In genomic region chr6:144781431-144782030, GRCm38 (mm10) we compare ENCODE assay signal across 8 mouse cellular contexts. TPM values are rescaled to one million over a fixed set of nuclear protein-coding genes. Genes with fewer than 3 reads are reported as not detected.
A peak's percentile ranks its signal among the peaks of the same experiment; 100 is the strongest.
DNase-seq lines count a peak whose midpoint lies in the region; ATAC-seq and TF ChIP-seq lines count a peak whose summit lies in the region.

TSS of gene Sox5 (minus strand) at chr6:144781977.

- intact Hi-C loops in heart, postnatal 14 days (cut with DNase I): loop anchor here (5.0 kb wide), 2 partner anchors 69 to 139 kb away; no protein-coding TSS in a partner anchor

- H3K27me3 ChIP-seq in forebrain, embryonic 16.5 days (replicated peaks; ENCODE audit: control insufficient read depth, insufficient read depth, low read length): no peaks in the 10 kb centered on the region
- peaks cover 36% of the 10 kb centered on the region for H3K27me3 ChIP-seq in liver, embryonic 15.5 days
- H3K27me3 ChIP-seq in neural tube, embryonic 11.5 days (ENCODE audit: control insufficient read depth, insufficient read depth, low read length): 0 out of 2 replicates have a peak, but pooled peaks cover 5% of the 10 kb centered on the region
- H3K27me3 ChIP-seq in testis, adult 2 months (ENCODE audit: control insufficient read depth, insufficient read depth, low read length): 0 out of 2 replicates have a peak, but pooled peaks cover 2% of the 10 kb centered on the region

- H3K4me1 ChIP-seq in bone marrow macrophage, adult 2 months (ENCODE audit: control insufficient read depth, insufficient read depth, low read length): no peaks in the 10 kb centered on the region
- peaks cover 18% of the 10 kb centered on the region for H3K4me1 ChIP-seq in forebrain, embryonic 16.5 days (replicated peaks; ENCODE audit: control insufficient read depth, insufficient read depth, low read length)
- 0 out of 2 replicates have a peak, but pooled peaks cover 6% of the 10 kb centered on the region for H3K4me1 ChIP-seq in liver, embryonic 15.5 days (replicated peaks)
- peaks cover 7% of the 10 kb centered on the region; the same call in 1 of the 2 replicates for H3K4me1 ChIP-seq in neural tube, embryonic 11.5 days (ENCODE audit: control insufficient read depth, insufficient read depth, low read length)
- peaks cover 8% of the 10 kb centered on the region for H3K4me1 ChIP-seq in testis, adult 2 months (ENCODE audit: control insufficient read depth, insufficient read depth, low read length)

- no peak within 1 kb of the TSS for H3K27ac ChIP-seq in bone marrow macrophage, adult 2 months (ENCODE audit: insufficient read depth, low read depth, low read length)
- H3K27ac ChIP-seq in forebrain, embryonic 16.5 days (ENCODE audit: low read length): peak within 1 kb of the TSS; percentile 75
- peak within 1 kb of the TSS; percentile 64 for H3K27ac ChIP-seq in liver, embryonic 15.5 days (replicated peaks)
- H3K27ac ChIP-seq in neural tube, embryonic 11.5 days (ENCODE audit: low read depth, low read length): peak within 1 kb of the TSS; percentile 60
- peak within 1 kb of the TSS; percentile 69 for H3K27ac ChIP-seq in testis, adult 2 months (ENCODE audit: control insufficient read depth, insufficient read depth, low read depth, low read length)

- no peaks in the 10 kb centered on the region for H3K36me3 ChIP-seq in forebrain, embryonic 16.5 days (ENCODE audit: control insufficient read depth, insufficient read depth)
- no peaks in the 10 kb centered on the region for H3K36me3 ChIP-seq in liver, embryonic 15.5 days (replicated peaks)
- no peaks in the 10 kb centered on the region for H3K36me3 ChIP-seq in neural tube, embryonic 11.5 days (ENCODE audit: control insufficient read depth, insufficient read depth, low read length)
- no peaks in the 10 kb centered on the region for H3K36me3 ChIP-seq in testis, adult 2 months (ENCODE audit: control insufficient read depth, insufficient read depth, low read length)

- H3K9me3 ChIP-seq in forebrain, embryonic 16.5 days (ENCODE audit: control insufficient read depth, low read length): no peaks in the 10 kb centered on the region
- H3K9me3 ChIP-seq in liver, embryonic 15.5 days (replicated peaks): no peaks in the 10 kb centered on the region
- no peaks in the 10 kb centered on the region for H3K9me3 ChIP-seq in neural tube, embryonic 11.5 days (ENCODE audit: control insufficient read depth, low read length)

- peak within 1 kb of the TSS; percentile 60 for H3K4me3 ChIP-seq in bone marrow macrophage, adult 2 months (ENCODE audit: insufficient read depth, low read length)
- H3K4me3 ChIP-seq in forebrain, embryonic 16.5 days (replicated peaks; ENCODE audit: low read length): peak within 1 kb of the TSS; percentile 82
- H3K4me3 ChIP-seq in liver, embryonic 15.5 days (replicated peaks): peak within 1 kb of the TSS; percentile 59
- H3K4me3 ChIP-seq in neural tube, embryonic 11.5 days (ENCODE audit: low read depth, low read length): peak within 1 kb of the TSS; percentile 79
- H3K4me3 ChIP-seq in testis, adult 2 months (ENCODE audit: control insufficient read depth, low read depth, low read length): peak within 1 kb of the TSS; percentile 82

- TF ChIP-seq POLR2A in bone marrow macrophage, adult 2 months (IDR thresholded peaks at IDR 0.05; ENCODE audit: borderline replicate concordance, low read depth, low read length): no peak
- TF ChIP-seq POLR2A in testis, adult 2 months (IDR thresholded peaks at IDR 0.05; ENCODE audit: control insufficient read depth, low read depth, low read length): no peak

- WGBS in forebrain, embryonic 16.5 days: under 1% methylated on average over 40 of the region's 47 CpGs
- WGBS in liver, embryonic 15.5 days (ENCODE audit: insufficient replicate concordance): under 1% methylated on average over 39 of the region's 47 CpGs
- WGBS in neural tube, embryonic 11.5 days: 0% methylated on average over 42 of the region's 47 CpGs

- peak within 1 kb of the TSS; percentile 95 for H3K4me2 ChIP-seq in forebrain, embryonic 16.5 days (ENCODE audit: low read length)
- peak within 1 kb of the TSS; percentile 62 for H3K4me2 ChIP-seq in liver, embryonic 15.5 days
- peak within 1 kb of the TSS; percentile 70 for H3K4me2 ChIP-seq in neural tube, embryonic 11.5 days (ENCODE audit: low read depth)

- H3K9ac ChIP-seq in forebrain, embryonic 16.5 days (replicated peaks; ENCODE audit: low read depth, low read length): peak within 1 kb of the TSS; percentile 87
- H3K9ac ChIP-seq in liver, embryonic 15.5 days: peak within 1 kb of the TSS; percentile 44
- H3K9ac ChIP-seq in neural tube, embryonic 11.5 days (ENCODE audit: low read length): peak within 1 kb of the TSS; percentile 81

- peak; percentile 80 for ATAC-seq in forebrain, embryonic 16.5 days
- peak; percentile 35 for ATAC-seq in liver, embryonic 15.5 days (ENCODE audit: insufficient read depth)
- ATAC-seq in neural tube, embryonic 11.5 days (ENCODE audit: insufficient read depth, low FRiP score, low TSS enrichment): peak; percentile 80

- TF ChIP-seq CTCF in bone marrow macrophage, adult 2 months (IDR thresholded peaks at IDR 0.05; ENCODE audit: low read depth, low read length): no peak
- no peak for TF ChIP-seq CTCF in testis, adult 2 months (IDR thresholded peaks at IDR 0.05; ENCODE audit: control insufficient read depth, insufficient read depth, insufficient replicate concordance, low read depth, low read length)

- peak; percentile 41 to 46 for DNase-seq in CD8-positive naive resting alpha-beta T cell, adult 2 months (ENCODE audit: low read depth in 2 of 2, low spot score in 2 of 2)
- peak; percentile 67 for DNase-seq in heart, postnatal 14 days
- peak; percentile 75 to 85 for DNase-seq in kidney, postnatal 4 days
- DNase-seq in neural tube, embryonic 11.5 days (ENCODE audit: low spot score): peak; percentile 72

RNA-seq across cellular contexts. Expression of gene Sox5, which starts in this region (rescaled TPM):
- 0.58 and 1.5 TPM in 2 replicates for polyA plus RNA-seq in bone marrow macrophage, adult 2 months (2012; ENCODE audit: insufficient read depth, insufficient read length, missing spikeins)
- 238 and 246 TPM in 2 replicates for polyA plus RNA-seq in forebrain, embryonic 16.5 days (2015; fragmentation: Nextera tagmentation; extraction: Ambion mirVana)
- total RNA-seq in heart, postnatal 14 days (2021): 1 to 10 TPM; 3.9 to 4.7 TPM
- polyA plus RNA-seq in liver, embryonic 15.5 days (2015; fragmentation: Nextera tagmentation; extraction: Ambion mirVana): 4.2 and 5.3 TPM in 2 replicates
- 28.2 and 34.3 TPM in 2 replicates for polyA plus RNA-seq in neural tube, embryonic 11.5 days (2014; fragmentation: Nextera tagmentation; extraction: Ambion mirVana)
- 148 and 175 TPM in 2 replicates for polyA plus RNA-seq in testis, adult 2 months (2012; rRNA removed)
